Comparison of ENCODE assay signal across 8 mouse cellular contexts in the genomic region with DNA sequence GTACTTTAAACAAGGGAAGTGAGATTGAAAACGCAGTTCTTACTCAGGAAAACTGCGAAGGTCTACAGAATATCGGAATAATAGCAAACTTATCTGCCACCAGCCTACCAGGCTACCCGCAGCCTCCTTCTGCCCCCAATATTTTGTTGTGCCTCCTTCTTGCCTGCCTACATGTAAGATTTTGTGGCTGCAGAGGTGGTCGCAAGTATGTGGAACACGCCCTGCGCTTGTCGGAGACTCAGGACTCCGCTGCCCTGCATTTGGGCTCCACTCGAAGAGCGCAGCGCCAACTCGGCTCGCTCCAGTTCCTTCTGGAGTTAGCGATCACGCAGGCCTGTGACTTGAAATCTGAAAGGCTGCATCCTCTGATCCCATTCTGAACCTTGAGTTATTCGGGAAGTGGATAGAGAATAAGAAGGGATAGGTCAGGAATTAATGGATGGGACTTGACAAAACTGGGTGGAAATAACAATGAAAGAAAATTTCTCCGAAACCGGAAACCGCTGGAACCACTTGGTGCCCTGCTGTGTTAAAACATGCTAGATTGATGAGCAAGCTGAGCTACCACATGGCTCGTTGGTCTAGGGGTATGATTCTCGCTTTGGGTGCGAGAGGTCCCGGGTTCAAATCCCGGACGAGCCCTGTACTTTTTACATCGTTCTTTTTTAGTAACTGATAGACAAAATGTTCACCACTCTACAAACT. TPM values are rescaled to one million over a fixed set of nuclear protein-coding genes. Genes with fewer than 3 reads are reported as not detected.
DNase-seq lines count a peak whose midpoint lies in the region; ATAC-seq and TF ChIP-seq lines count a peak whose summit lies in the region.

No protein-coding gene starts in this region.

- H3K4me2 ChIP-seq in forebrain, embryonic 12.5 days, result peak overlapping the region; percentile 72
- H3K4me2 ChIP-seq in neural tube, embryonic 14.5 days (ENCODE audit: low read depth, low read length), result peak overlapping the region; percentile 77

- H3K9me3 ChIP-seq in ES-Bruce4 (replicated peaks; ENCODE audit: control insufficient read depth, insufficient read depth, low read length, poor library complexity, severe bottlenecking), result no peaks in the 10 kb centered on the region
- no peaks in the 10 kb centered on the region for H3K9me3 ChIP-seq in forebrain, embryonic 12.5 days
- H3K9me3 ChIP-seq in neural tube, embryonic 14.5 days (ENCODE audit: control insufficient read depth, low read length), result no peaks in the 10 kb centered on the region

- no peaks in the 10 kb centered on the region for H3K27me3 ChIP-seq in ES-Bruce4 (ENCODE audit: control insufficient read depth, insufficient read depth, low read length, poor library complexity, severe bottlenecking)
- no peaks in the 10 kb centered on the region for H3K27me3 ChIP-seq in forebrain, embryonic 12.5 days
- H3K27me3 ChIP-seq in neural tube, embryonic 14.5 days (ENCODE audit: control insufficient read depth, insufficient read depth, low read length), result no peaks in the 10 kb centered on the region

- under 1% methylated on average over 27 of the region's 27 CpGs for WGBS in forebrain, embryonic 12.5 days
- WGBS in neural tube, embryonic 14.5 days, result under 1% methylated on average over 27 of the region's 27 CpGs

- H3K9ac ChIP-seq in ES-Bruce4 (ENCODE audit: low read depth, poor library complexity, severe bottlenecking), result peak overlapping the region; percentile 75
- H3K9ac ChIP-seq in forebrain, embryonic 12.5 days, result peak overlapping the region; percentile 59
- H3K9ac ChIP-seq in neural tube, embryonic 14.5 days (replicated peaks; ENCODE audit: low read depth, low read length), result peak overlapping the region; percentile 43

- 0 out of 2 replicates have a peak, but pooled peaks have one; percentile 21 for TF ChIP-seq EP300 in ES-Bruce4 (IDR thresholded peaks at IDR 0.05; ENCODE audit: insufficient read depth, low read depth, low read length)

- peak overlapping the region; percentile 75 for H3K27ac ChIP-seq in ES-Bruce4 (ENCODE audit: insufficient read depth, low read length)
- peak overlapping the region; percentile 81 for H3K27ac ChIP-seq in forebrain, embryonic 12.5 days
- H3K27ac ChIP-seq in neural tube, embryonic 14.5 days (ENCODE audit: low read depth, low read length), result peak overlapping the region; percentile 65

- H3K36me3 ChIP-seq in ES-Bruce4 (ENCODE audit: control insufficient read depth, insufficient read depth, low read length, poor library complexity, severe bottlenecking), result no peaks in the 10 kb centered on the region
- no peaks in the 10 kb centered on the region for H3K36me3 ChIP-seq in forebrain, embryonic 12.5 days (replicated peaks)
- no peaks in the 10 kb centered on the region for H3K36me3 ChIP-seq in neural tube, embryonic 14.5 days (ENCODE audit: control insufficient read depth, insufficient read depth, low read length)

- intact Hi-C loops in heart, postnatal 10 days (cut with DNase I), result no loop called here

- peak; percentile 57 for ATAC-seq in forebrain, embryonic 12.5 days (ENCODE audit: low FRiP score)
- ATAC-seq in neural tube, embryonic 14.5 days (ENCODE audit: low read depth), result peak; percentile 62

- H3K4me3 ChIP-seq in ES-Bruce4 (ENCODE audit: low read depth, low read length), result peak overlapping the region; percentile 95
- H3K4me3 ChIP-seq in forebrain, embryonic 12.5 days (replicated peaks), result peak overlapping the region; percentile 69
- peak overlapping the region; percentile 52 for H3K4me3 ChIP-seq in neural tube, embryonic 14.5 days (ENCODE audit: low read depth, low read length)

- TF ChIP-seq POLR2A in ES-Bruce4 (IDR thresholded peaks at IDR 0.05; ENCODE audit: insufficient read depth, low read length), result no peak

- H3K4me1 ChIP-seq in ES-Bruce4 (ENCODE audit: control insufficient read depth, insufficient read depth, low read length), result no peaks in the 10 kb centered on the region
- H3K4me1 ChIP-seq in forebrain, embryonic 12.5 days, result peaks cover 11% of the 10 kb centered on the region
- H3K4me1 ChIP-seq in neural tube, embryonic 14.5 days (ENCODE audit: control insufficient read depth, insufficient read depth, low read length), result no peaks in the 10 kb centered on the region

- peak; percentile 85 for DNase-seq in c-Kit-positive CD71-positive TER-119-positive erythroid progenitor cells, embryonic 14.5 days (ENCODE audit: low spot score)
- peak; percentile 90 to 93 for DNase-seq in heart, postnatal 10 days
- DNase-seq in layer of hippocampus, adult 18-20 months (ENCODE audit: low spot score in 2 of 2), result peak; percentile 81 to 93
- DNase-seq in lung, adult 18-20 months, result peak; percentile 82 to 83
- peak; percentile 60 to 74 for DNase-seq in thymus, adult 18-20 months

- TF ChIP-seq CTCF in ES-Bruce4 (IDR thresholded peaks at IDR 0.05; ENCODE audit: low read depth, low read length), result no peak

RNA-seq across cellular contexts. Expression of a gene that starts 0.6 kb away (rescaled TPM):
- 7.0 and 7.2 TPM in 2 replicates for polyA plus RNA-seq in ES-Bruce4 (2011; ENCODE audit: insufficient read depth, insufficient read length, low read depth, missing spikeins)
- 8.3 and 9.1 TPM in 2 replicates for polyA plus RNA-seq in forebrain, embryonic 12.5 days (2016; fragmentation: Nextera tagmentation; extraction: Ambion mirVana)
- total RNA-seq in heart, postnatal 10 days (2021), result 10 to 100 TPM; 45.4 to 46.9 TPM
- 10 to 100 TPM; 15.1 to 16.7 TPM for total RNA-seq in layer of hippocampus, adult 18-20 months (2021)
- 12.2 and 17.6 TPM in 2 replicates for polyA plus RNA-seq in neural tube, embryonic 14.5 days (2014; fragmentation: Nextera tagmentation; extraction: Ambion mirVana)

RNA-seq across cellular contexts. Expression of a gene that starts 0.7 kb away (rescaled TPM):
- polyA plus RNA-seq in ES-Bruce4 (2011; ENCODE audit: insufficient read depth, insufficient read length, low read depth, missing spikeins), result 3.2 and 3.6 TPM in 2 replicates
- polyA plus RNA-seq in forebrain, embryonic 12.5 days (2016; fragmentation: Nextera tagmentation; extraction: Ambion mirVana), result 1.6 and 1.7 TPM in 2 replicates
- 1 to 10 TPM; 3.2 to 4.0 TPM for total RNA-seq in heart, postnatal 10 days (2021)
- 1 to 10 TPM; 3.3 to 5.5 TPM for total RNA-seq in layer of hippocampus, adult 18-20 months (2021)
- 2.7 and 2.9 TPM in 2 replicates for polyA plus RNA-seq in neural tube, embryonic 14.5 days (2014; fragmentation: Nextera tagmentation; extraction: Ambion mirVana)

RNA-seq across cellular contexts. Expression of a gene that starts 16.0 kb away (rescaled TPM):
- polyA plus RNA-seq in ES-Bruce4 (2011; ENCODE audit: insufficient read depth, insufficient read length, low read depth, missing spikeins), result not detected in 2 replicates
- not detected in 2 replicates for polyA plus RNA-seq in forebrain, embryonic 12.5 days (2016; fragmentation: Nextera tagmentation; extraction: Ambion mirVana)
- total RNA-seq in heart, postnatal 10 days (2021), result not detected
- total RNA-seq in layer of hippocampus, adult 18-20 months (2021), result not detected
- not detected in 2 replicates for polyA plus RNA-seq in neural tube, embryonic 14.5 days (2014; fragmentation: Nextera tagmentation; extraction: Ambion mirVana)

RNA-seq across cellular contexts. Expression of a gene that starts 24.0 kb away (rescaled TPM):
- not detected in 2 replicates for polyA plus RNA-seq in ES-Bruce4 (2011; ENCODE audit: insufficient read depth, insufficient read length, low read depth, missing spikeins)
- not detected in 2 replicates for polyA plus RNA-seq in forebrain, embryonic 12.5 days (2016; fragmentation: Nextera tagmentation; extraction: Ambion mirVana)
- total RNA-seq in heart, postnatal 10 days (2021), result not detected
- not detected for total RNA-seq in layer of hippocampus, adult 18-20 months (2021)
- not detected in 2 replicates for polyA plus RNA-seq in neural tube, embryonic 14.5 days (2014; fragmentation: Nextera tagmentation; extraction: Ambion mirVana)

RNA-seq across cellular contexts. Expression of a gene that starts 32.8 kb away (rescaled TPM):
- not detected in 2 replicates for polyA plus RNA-seq in ES-Bruce4 (2011; ENCODE audit: insufficient read depth, insufficient read length, low read depth, missing spikeins)
- not detected in 2 replicates for polyA plus RNA-seq in forebrain, embryonic 12.5 days (2016; fragmentation: Nextera tagmentation; extraction: Ambion mirVana)
- total RNA-seq in heart, postnatal 10 days (2021), result not detected
- not detected for total RNA-seq in layer of hippocampus, adult 18-20 months (2021)
- polyA plus RNA-seq in neural tube, embryonic 14.5 days (2014; fragmentation: Nextera tagmentation; extraction: Ambion mirVana), result not detected in 2 replicates

Comparison
In these comparisons a context has a peak if more than half of its experiments do, and no peak if none do; other contexts are left out.
1. Peak in every context shown above with its lines: DNase-seq, ATAC-seq, H3K4me3 ChIP-seq and H3K27ac ChIP-seq.